Mouse (Mus musculus): ENCODE measurements around the gene Man1b1. TPM values are rescaled to one million over a fixed set of nuclear protein-coding genes. Genes with fewer than 3 reads are reported as not detected.

Gene Man1b1
- polyA plus RNA-seq, 1 experiment from 2014 or later, result 29.9 TPM

DNA sequence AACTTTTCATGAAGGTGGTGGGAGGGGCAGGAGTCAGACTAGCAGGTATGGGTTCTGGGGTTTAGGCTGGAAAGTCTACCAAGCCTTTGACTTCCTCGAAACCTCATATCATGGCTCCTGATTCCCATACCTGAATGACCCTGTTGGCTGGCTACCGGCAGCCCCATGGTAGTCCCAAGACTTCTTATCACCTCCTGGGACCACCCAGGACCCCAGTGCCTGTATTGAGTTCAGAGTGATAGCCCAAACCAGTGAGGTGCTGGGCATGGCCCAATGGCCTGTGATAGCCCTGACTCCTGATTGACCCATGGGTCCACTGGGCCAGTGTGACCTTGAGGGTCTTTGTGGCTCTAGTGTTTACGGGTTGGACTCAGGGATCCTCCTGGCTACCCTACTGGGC is 18.6 kb downstream of the Man1b1 start:
- TF ChIP-seq CTCF (IDR thresholded peaks at IDR 0.05; ENCODE audit: low read depth), result no peak
- no peak for TF ChIP-seq EP300 (optimal IDR thresholded peaks at IDR 0.05)
- ATAC-seq (ENCODE audit: low FRiP score, low TSS enrichment) (no peak), DNase-seq (ENCODE audit: low spot score) (no peak)
- peaks cover 3% of the 10 kb centered on the region for H3K4me1 ChIP-seq (replicated peaks; ENCODE audit: control insufficient read depth, insufficient read depth)
- H3K27me3 ChIP-seq (ENCODE audit: control insufficient read depth, insufficient read depth, low read length), result no peaks in the 10 kb centered on the region
- H3K9ac ChIP-seq (ENCODE audit: low read length), result no peak overlapping the region
- H3K4me3 ChIP-seq (ENCODE audit: low read depth, low read length), result no peak overlapping the region
- no peak overlapping the region for H3K4me2 ChIP-seq (replicated peaks; ENCODE audit: low read depth)
- peaks cover 47% of the 10 kb centered on the region for H3K36me3 ChIP-seq (ENCODE audit: control insufficient read depth, insufficient read depth, low read length)
- no peaks in the 10 kb centered on the region for H3K9me3 ChIP-seq (ENCODE audit: control insufficient read depth, low read length)
- H3K27ac ChIP-seq (replicated peaks), result no peak overlapping the region
- 98% methylated on average over 3 of the region's 3 CpGs for WGBS

DNA sequence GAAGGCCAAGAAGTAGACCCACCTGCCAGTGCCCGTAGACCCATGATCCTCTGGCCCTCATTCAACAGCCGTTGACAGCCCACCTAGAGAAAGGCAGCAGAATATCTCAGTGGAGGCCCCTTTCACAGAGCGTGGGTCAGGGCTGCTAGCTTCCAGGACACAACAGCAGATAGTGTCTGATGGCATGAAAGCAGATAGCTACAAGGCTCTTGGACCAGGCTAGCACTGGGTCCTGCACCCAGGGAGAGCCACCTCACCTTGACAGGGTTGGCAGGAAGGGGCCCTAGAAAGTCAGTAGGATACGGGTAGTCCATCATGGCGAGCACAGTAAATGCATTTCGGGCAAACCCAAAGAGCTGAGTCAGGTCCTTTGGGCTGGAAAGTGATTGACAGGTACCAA is 22.1 kb downstream of the Man1b1 start:
- no peak for TF ChIP-seq CTCF (IDR thresholded peaks at IDR 0.05; ENCODE audit: low read depth)
- TF ChIP-seq EP300 (optimal IDR thresholded peaks at IDR 0.05), result no peak
- Histone ChIP-seq H3K4me3 (ENCODE audit: low read depth, low read length) (no peak overlapping the region), H3K4me2 (replicated peaks; ENCODE audit: low read depth) (no peak overlapping the region), H3K27ac (replicated peaks) (no peak overlapping the region), H3K4me1 (replicated peaks; ENCODE audit: control insufficient read depth, insufficient read depth) (peaks cover 5% of the 10 kb centered on the region), H3K27me3 (ENCODE audit: control insufficient read depth, insufficient read depth, low read length) (no peaks in the 10 kb centered on the region), H3K9me3 (ENCODE audit: control insufficient read depth, low read length) (no peaks in the 10 kb centered on the region), H3K9ac (ENCODE audit: low read length) (no peak overlapping the region), H3K36me3 (ENCODE audit: control insufficient read depth, insufficient read depth, low read length) (peaks cover 26% of the 10 kb centered on the region)
- WGBS, result 86% methylated on average over 6 of the region's 6 CpGs
- no peak for DNase-seq (ENCODE audit: low spot score)
- no peak for ATAC-seq (ENCODE audit: low FRiP score, low TSS enrichment)

DNA sequence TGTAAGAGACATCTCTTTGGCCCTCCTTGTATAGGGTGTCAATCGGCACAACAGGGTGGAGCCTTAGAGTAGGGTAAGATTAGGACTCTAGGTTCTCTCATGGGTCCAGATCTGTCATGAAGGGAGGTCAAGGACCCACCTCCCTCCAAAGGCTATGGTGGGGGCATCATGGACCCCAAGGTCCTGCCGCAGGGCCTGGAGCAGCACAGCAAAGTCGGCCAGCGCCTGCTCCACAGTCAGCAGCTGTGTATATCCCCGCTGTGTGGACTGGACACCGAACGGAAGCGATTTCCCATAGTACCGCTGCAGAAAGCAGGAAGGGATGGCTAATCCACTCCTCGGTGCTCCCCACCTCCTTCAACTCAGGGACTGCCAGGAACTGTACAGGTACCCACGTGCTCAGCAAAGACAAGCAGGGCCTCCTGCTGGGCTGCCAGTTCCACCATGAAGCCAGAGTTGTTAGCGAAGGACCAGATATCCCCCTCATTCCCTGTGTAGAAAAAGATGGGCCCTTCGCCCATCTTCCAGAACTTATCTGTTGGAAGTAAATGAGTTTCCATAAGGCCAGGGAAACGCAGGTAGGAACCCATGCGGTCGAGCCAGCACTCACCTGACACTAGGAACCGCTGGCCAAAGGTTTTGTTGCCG is 23.4 kb downstream of the Man1b1 start:
- Histone ChIP-seq H3K4me2 (replicated peaks; ENCODE audit: low read depth) (peak overlapping the region; percentile 73), H3K4me3 (ENCODE audit: low read depth, low read length) (peak overlapping the region; percentile 34), H3K27ac (replicated peaks) (no peak overlapping the region), H3K4me1 (replicated peaks; ENCODE audit: control insufficient read depth, insufficient read depth) (peaks cover 5% of the 10 kb centered on the region), H3K27me3 (ENCODE audit: control insufficient read depth, insufficient read depth, low read length) (no peaks in the 10 kb centered on the region), H3K36me3 (ENCODE audit: control insufficient read depth, insufficient read depth, low read length) (peaks cover 17% of the 10 kb centered on the region), H3K9ac (ENCODE audit: low read length) (peak overlapping the region; percentile 43; the same call in 1 of the 2 replicates), H3K9me3 (ENCODE audit: control insufficient read depth, low read length) (no peaks in the 10 kb centered on the region)
- TF ChIP-seq CTCF (IDR thresholded peaks at IDR 0.05; ENCODE audit: low read depth) (no peak), EP300 (optimal IDR thresholded peaks at IDR 0.05) (no peak)
- WGBS, result 37% methylated on average over 18 of the region's 18 CpGs
- DNase-seq (ENCODE audit: low spot score) (no peak), ATAC-seq (ENCODE audit: low FRiP score, low TSS enrichment) (peak; percentile 10; the same call in 1 of the 2 replicates)

DNA sequence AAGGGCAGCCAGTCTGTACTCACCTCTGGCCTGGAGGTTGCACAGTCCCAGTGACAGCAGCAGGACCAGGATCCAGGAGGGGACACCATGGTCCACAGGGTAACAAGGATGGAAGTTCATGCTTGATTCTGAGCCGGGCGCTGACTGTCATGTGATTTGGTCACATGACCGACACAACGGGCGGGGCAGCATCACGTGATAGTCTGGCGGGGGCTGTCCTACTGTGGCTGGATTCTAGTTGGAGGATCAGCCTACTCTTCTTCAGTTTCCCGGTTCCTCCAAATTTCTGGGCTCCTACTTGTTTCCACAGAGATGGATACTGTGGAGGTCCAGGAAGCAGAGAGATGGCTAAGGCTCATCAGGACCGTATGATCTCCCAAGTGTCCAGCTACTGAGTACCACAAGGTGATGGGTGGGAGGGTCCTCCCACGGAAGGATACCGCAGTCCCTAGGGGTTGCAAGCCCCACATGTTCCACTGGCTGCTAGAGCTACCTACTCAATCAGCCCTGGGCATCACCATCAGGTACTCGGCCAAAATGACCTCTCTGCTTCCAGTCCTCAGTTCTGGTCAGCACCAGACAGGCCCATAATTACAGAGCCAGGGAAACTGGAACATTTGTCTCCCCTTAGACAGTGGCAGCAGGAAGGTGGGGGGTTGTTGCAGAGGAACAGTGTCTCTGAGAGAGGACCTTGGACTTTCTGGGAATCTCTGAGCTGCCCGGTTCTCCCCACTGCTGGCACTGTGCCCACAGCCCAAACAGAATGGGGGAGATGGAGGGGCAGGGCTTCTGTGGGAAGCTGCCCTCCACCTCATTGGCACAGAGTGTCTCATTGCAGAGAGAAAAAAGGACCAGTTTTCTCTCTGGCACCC is 24.3 kb downstream of the Man1b1 start, which contains the start of gene Dpp7:
Dpp7 (minus strand) TSS at position 152 of the 872 bp plus-strand sequence.
- peak within 1 kb of the TSS; percentile 55 for H3K9ac ChIP-seq (ENCODE audit: low read length)
- peaks cover 11% of the 10 kb centered on the region for H3K36me3 ChIP-seq (ENCODE audit: control insufficient read depth, insufficient read depth, low read length)
- no peaks in the 10 kb centered on the region for H3K9me3 ChIP-seq (ENCODE audit: control insufficient read depth, low read length)
- no peak within 1 kb of the TSS for H3K27ac ChIP-seq (replicated peaks)
- H3K27me3 ChIP-seq (ENCODE audit: control insufficient read depth, insufficient read depth, low read length), result no peaks in the 10 kb centered on the region
- ATAC-seq (ENCODE audit: low FRiP score, low TSS enrichment), result peak; percentile 79
- WGBS, result 5% methylated on average over 13 of the region's 13 CpGs
- H3K4me3 ChIP-seq (ENCODE audit: low read depth, low read length), result peak within 1 kb of the TSS; percentile 34
- peaks cover 5% of the 10 kb centered on the region for H3K4me1 ChIP-seq (replicated peaks; ENCODE audit: control insufficient read depth, insufficient read depth)
- DNase-seq (ENCODE audit: low spot score), result peak; percentile 87
- peak within 1 kb of the TSS; percentile 73 for H3K4me2 ChIP-seq (replicated peaks; ENCODE audit: low read depth)
- TF ChIP-seq EP300 (optimal IDR thresholded peaks at IDR 0.05), result no peak

GRCm38 (mm10) chr2:25359848-25360247 is 27.7 kb downstream of the Man1b1 start:
- H3K27ac ChIP-seq (replicated peaks), result no peak overlapping the region
- peaks cover 7% of the 10 kb centered on the region for H3K4me1 ChIP-seq (replicated peaks; ENCODE audit: control insufficient read depth, insufficient read depth)
- WGBS, result 77% methylated on average over 4 of the region's 4 CpGs
- no peak for DNase-seq (ENCODE audit: low spot score)
- H3K36me3 ChIP-seq (ENCODE audit: control insufficient read depth, insufficient read depth, low read length), result peaks cover 3% of the 10 kb centered on the region; the same call in 1 of the 2 replicates
- no peak overlapping the region for H3K4me3 ChIP-seq (ENCODE audit: low read depth, low read length)
- TF ChIP-seq CTCF (IDR thresholded peaks at IDR 0.05; ENCODE audit: low read depth) (no peak), EP300 (optimal IDR thresholded peaks at IDR 0.05) (no peak)
- H3K9ac ChIP-seq (ENCODE audit: low read length), result no peak overlapping the region
- H3K9me3 ChIP-seq (ENCODE audit: control insufficient read depth, low read length), result no peaks in the 10 kb centered on the region
- H3K4me2 ChIP-seq (replicated peaks; ENCODE audit: low read depth), result no peak overlapping the region
- no peaks in the 10 kb centered on the region for H3K27me3 ChIP-seq (ENCODE audit: control insufficient read depth, insufficient read depth, low read length)
- ATAC-seq (ENCODE audit: low FRiP score, low TSS enrichment), result no peak
